In the genomic region with DNA sequence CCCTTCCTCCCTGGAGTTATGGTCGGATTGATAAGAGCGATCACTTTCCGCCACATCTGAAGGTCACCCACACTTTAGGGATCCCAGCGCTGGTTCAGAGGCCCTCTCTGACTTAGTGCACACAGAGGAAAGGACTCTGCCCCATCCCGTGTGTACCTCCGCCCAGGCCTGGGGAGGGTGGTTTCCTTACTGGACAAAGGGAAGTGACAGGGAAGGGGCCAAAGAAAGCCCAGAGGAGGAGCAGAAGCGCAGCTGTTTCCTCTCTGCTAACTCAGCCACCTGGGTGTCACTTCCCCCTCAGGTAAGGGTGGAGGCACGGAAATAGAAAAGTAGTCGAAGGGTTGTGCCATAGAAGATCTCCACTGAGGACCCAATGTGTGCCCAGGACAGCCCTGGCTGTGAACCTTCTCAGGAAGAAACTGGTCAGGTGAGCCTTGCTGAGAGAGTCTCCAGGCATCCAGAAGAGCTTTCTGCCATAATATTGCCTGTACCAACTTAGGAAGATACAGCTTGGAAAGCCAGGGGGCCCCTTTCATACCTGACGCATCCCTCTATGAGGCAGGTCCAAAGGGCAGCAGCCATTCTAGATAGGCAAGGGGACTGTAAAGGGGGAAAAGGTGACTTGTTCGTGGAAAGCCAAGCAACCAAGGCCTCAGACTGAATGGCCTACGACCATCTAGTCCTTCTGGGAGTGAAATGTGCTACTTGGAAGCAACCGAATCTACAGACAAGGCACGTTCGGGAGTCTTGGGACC, we compare ENCODE assay signal across 9 mouse cellular contexts. TPM values are rescaled to one million over a fixed set of nuclear protein-coding genes. Genes with fewer than 3 reads are reported as not detected.
DNase-seq lines count a peak whose midpoint lies in the region; ATAC-seq and TF ChIP-seq lines count a peak whose summit lies in the region.
"Had no signal": no experiment of that assay in that cellular context is flagged by ENCODE, and none has a peak within 500 bp of the region (broad histone marks: within the 10 kb centered on the region; RNA-seq: fewer than 3 reads in every experiment).

No protein-coding gene starts in this region.

- peaks cover 70% of the 10 kb centered on the region for H3K4me1 ChIP-seq in embryonic facial prominence, embryonic 15.5 days
- peaks cover 76% of the 10 kb centered on the region for H3K4me1 ChIP-seq in embryonic facial prominence, embryonic 10.5 days
- H3K4me1 ChIP-seq in liver, postnatal 0 days (ENCODE audit: insufficient read depth) = peaks cover 68% of the 10 kb centered on the region

- H3K9ac ChIP-seq in embryonic facial prominence, embryonic 15.5 days = no peak overlapping the region
- H3K9ac ChIP-seq in liver, postnatal 0 days (replicated peaks) = no peak overlapping the region; the same call in 1 of the 2 replicates
- H3K9ac ChIP-seq: midbrain, embryonic 15.5 days had no signal

- no peaks in the 10 kb centered on the region for H3K36me3 ChIP-seq in embryonic facial prominence, embryonic 15.5 days
- H3K36me3 ChIP-seq in embryonic facial prominence, embryonic 10.5 days (replicated peaks) = no peaks in the 10 kb centered on the region
- no peaks in the 10 kb centered on the region for H3K36me3 ChIP-seq in liver, postnatal 0 days (replicated peaks; ENCODE audit: insufficient read depth, low read length)
- H3K36me3 ChIP-seq: midbrain, embryonic 15.5 days had no signal

- TF ChIP-seq EP300 in liver, postnatal 0 days (IDR thresholded peaks at IDR 0.05; ENCODE audit: low read depth) = no peak

- H3K27me3 ChIP-seq in embryonic facial prominence, embryonic 15.5 days = no peaks in the 10 kb centered on the region
- no peaks in the 10 kb centered on the region for H3K27me3 ChIP-seq in embryonic facial prominence, embryonic 10.5 days (replicated peaks; ENCODE audit: low read depth, poor library complexity, severe bottlenecking)
- H3K27me3 ChIP-seq in liver, postnatal 0 days (ENCODE audit: insufficient read depth, low read length) = no peaks in the 10 kb centered on the region
- H3K27me3 ChIP-seq: midbrain, embryonic 15.5 days had no signal

- intact Hi-C loops in heart, postnatal 25 days (cut with DNase I) = no loop called here

- no peak for DNase-seq in embryonic facial prominence, embryonic 10.5 days (ENCODE audit: low spot score)
- peak; percentile 54 to 56 for DNase-seq in B cell, adult 2 months
- DNase-seq in heart, postnatal 25 days (ENCODE audit: low spot score) = peak; percentile 59
- DNase-seq in liver, postnatal 0 days = no peak
- DNase-seq in urinary bladder, postnatal 4 days (ENCODE audit: low spot score in 2 of 2) = no peak

- H3K27ac ChIP-seq in embryonic facial prominence, embryonic 15.5 days (replicated peaks) = peak overlapping the region; percentile 77; the same call in 1 of the 2 replicates
- no peak overlapping the region for H3K27ac ChIP-seq in embryonic facial prominence, embryonic 10.5 days (replicated peaks)
- H3K27ac ChIP-seq in liver, postnatal 0 days (ENCODE audit: low read depth) = peak overlapping the region; percentile 49
- H3K27ac ChIP-seq: midbrain, embryonic 15.5 days had no signal

- no peak overlapping the region for H3K4me2 ChIP-seq in embryonic facial prominence, embryonic 15.5 days (replicated peaks)
- H3K4me2 ChIP-seq in liver, postnatal 0 days (ENCODE audit: low read depth, low read length) = 0 out of 2 replicates have a peak overlapping the region, but pooled peaks have one; percentile 6
- H3K4me2 ChIP-seq: midbrain, embryonic 15.5 days had no signal

- H3K4me3 ChIP-seq in embryonic facial prominence, embryonic 15.5 days (replicated peaks) = no peak overlapping the region
- H3K4me3 ChIP-seq in embryonic facial prominence, embryonic 10.5 days = no peak overlapping the region
- no peak overlapping the region for H3K4me3 ChIP-seq in liver, postnatal 0 days (ENCODE audit: low read depth, low read length)
- H3K4me3 ChIP-seq: midbrain, embryonic 15.5 days had no signal

- TF ChIP-seq CTCF in liver, postnatal 0 days (IDR thresholded peaks at IDR 0.05; ENCODE audit: low read depth) = no peak

- no peaks in the 10 kb centered on the region for H3K9me3 ChIP-seq in embryonic facial prominence, embryonic 15.5 days (replicated peaks)
- H3K9me3 ChIP-seq in embryonic facial prominence, embryonic 10.5 days = no peaks in the 10 kb centered on the region
- H3K9me3 ChIP-seq in liver, postnatal 0 days (ENCODE audit: low read length) = no peaks in the 10 kb centered on the region
- H3K9me3 ChIP-seq: midbrain, embryonic 15.5 days had no signal

- ATAC-seq in embryonic facial prominence, embryonic 15.5 days (ENCODE audit: insufficient number of reproducible peaks, low FRiP score, low TSS enrichment, low read depth) = no peak
- ATAC-seq in liver, postnatal 0 days = no peak
- ATAC-seq in monocyte, adult 5-6 weeks (replicated peaks; ENCODE audit: insufficient number of reproducible peaks, low FRiP score, low TSS enrichment, poor library complexity, severe bottlenecking) = no peak
- no peak for ATAC-seq in megakaryocyte, adult 5-6 weeks (ENCODE audit: poor library complexity, severe bottlenecking)
- ATAC-seq: midbrain, embryonic 15.5 days had no signal

- 85% methylated on average over 15 of the region's 15 CpGs for WGBS in embryonic facial prominence, embryonic 15.5 days
- WGBS in embryonic facial prominence, embryonic 10.5 days = 86% methylated on average over 15 of the region's 15 CpGs
- 42% methylated on average over 15 of the region's 15 CpGs for WGBS in liver, postnatal 0 days (ENCODE audit: insufficient replicate concordance)

RNA-seq across cellular contexts. Expression of a gene that starts 9.0 kb away (rescaled TPM):
- polyA plus RNA-seq in embryonic facial prominence, embryonic 15.5 days (2015; fragmentation: Nextera tagmentation; extraction: Ambion mirVana) = 15.8 and 16.0 TPM in 2 replicates
- 2.6 and 2.9 TPM in 2 replicates for polyA plus RNA-seq in embryonic facial prominence, embryonic 10.5 days (2016; fragmentation: Nextera tagmentation; extraction: Ambion mirVana)
- total RNA-seq in heart, postnatal 25 days (2021) = 10 to 100 TPM; 63.5 to 63.6 TPM
- 0.82 and 0.95 TPM in 2 replicates for polyA plus RNA-seq in liver, postnatal 0 days (2015; fragmentation: Nextera tagmentation; extraction: Ambion mirVana)
- total RNA-seq in monocyte, adult 5-6 weeks (2017) = 2.1 to 3.7 TPM (median 2.6 TPM) in 3 replicates
- 1.4 and 1.8 TPM in 2 replicates for total RNA-seq in megakaryocyte, adult 5-6 weeks (2015)
- total RNA-seq in megakaryocyte, adult 5-6 weeks (2017) = 1.1 and 1.3 TPM in 2 replicates

Comparison
In these comparisons a context has a peak if more than half of its experiments do, and no peak if none do; other contexts are left out.
1. DNase-seq: peak in B cell, adult 2 months (2 of 2) and heart, postnatal 25 days (single experiment); none in embryonic facial prominence, embryonic 10.5 days (single experiment), liver, postnatal 0 days (single experiment) and urinary bladder, postnatal 4 days (0 of 2).
2. RNA of a gene that starts 9.0 kb away (total RNA-seq): 63.5 to 63.6 TPM in heart, postnatal 25 days; 2.1 to 3.7 TPM in monocyte, adult 5-6 weeks and 1.1 to 1.8 TPM in megakaryocyte, adult 5-6 weeks; every median in the first group is over 10 times any median in the second.